Mouse (Mus musculus): ENCODE results near the gene Fancl. TPM values are rescaled to one million over a fixed set of nuclear protein-coding genes. Genes with fewer than 3 reads are reported as not detected.
A peak's percentile ranks its signal among the peaks of the same experiment; 100 is the strongest.
"Not testable (repeated sequence)": the region's sequence is repeated elsewhere in the genome, so short reads cannot be mapped to it uniquely, and the experiment has no call there.

Fancl gene
- total RNA-seq (2021), result 12.5 and 13.3 TPM in 2 replicates
- long read RNA-seq, experiment 1, transcript Fancl-201 (14 exons, 2,724 nt), result major isoform, 6 of 7 reads
- long read RNA-seq, experiment 1, partial matches to known transcripts, result 1 of 7 reads
- long read RNA-seq, experiment 1, other reads (novel, unspliced or antisense), result 0 of 7 reads
- long read RNA-seq, experiment 2, transcript Fancl-201 (14 exons, 2,724 nt), result major isoform, 6 of 8 reads
- long read RNA-seq, experiment 2, partial matches to known transcripts, result 0 of 8 reads
- long read RNA-seq, experiment 2, other reads (novel, unspliced or antisense), result 2 of 8 reads

- DNase-seq, result no peak
These were observed at the start of gene Fancl for GRCm38 (mm10) chr11:26385971-26386370. Fancl (plus strand) TSS chr11:26386135.

DNA sequence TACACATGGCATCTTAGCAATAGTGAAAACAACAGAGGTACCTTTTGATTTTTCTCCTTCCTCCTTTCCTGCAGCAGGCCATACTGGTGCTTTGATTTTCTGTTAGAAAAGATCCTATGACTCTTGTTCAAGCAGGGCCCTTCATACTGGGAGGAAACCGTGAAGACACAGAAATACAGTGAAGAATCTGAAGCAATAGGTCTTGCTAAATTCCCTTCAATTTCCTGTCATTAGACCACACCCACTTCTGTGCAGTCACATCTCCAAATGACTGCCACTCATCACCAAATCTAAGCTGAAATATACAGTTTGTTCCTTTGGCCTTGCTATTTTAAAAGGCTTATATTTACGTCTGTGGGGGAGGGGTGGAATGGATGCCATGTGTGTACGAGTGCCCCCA is 49.1 kb upstream of the Fancl start:
- no peak for DNase-seq

DNA sequence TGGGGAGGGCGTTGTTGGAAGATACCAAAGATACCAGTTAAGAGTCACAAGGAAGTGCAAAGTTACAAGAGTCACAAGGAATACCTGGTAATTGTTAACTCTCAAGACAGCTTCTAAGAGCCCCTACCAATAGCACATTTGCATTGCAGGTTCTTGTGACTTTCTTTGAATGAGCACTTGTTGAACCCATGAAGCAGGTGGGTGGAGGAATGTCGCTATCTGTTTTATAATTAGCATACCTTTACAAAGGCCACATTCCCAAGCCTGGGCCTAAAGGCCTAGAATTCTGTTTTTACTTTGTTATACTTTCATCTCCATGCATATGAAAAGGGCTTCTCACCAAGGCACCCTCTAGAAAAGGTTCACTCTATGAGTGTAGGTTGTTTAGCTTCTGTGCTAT is 15.8 kb upstream of the Fancl start:
- DNase-seq, result not testable (repeated sequence)

DNA sequence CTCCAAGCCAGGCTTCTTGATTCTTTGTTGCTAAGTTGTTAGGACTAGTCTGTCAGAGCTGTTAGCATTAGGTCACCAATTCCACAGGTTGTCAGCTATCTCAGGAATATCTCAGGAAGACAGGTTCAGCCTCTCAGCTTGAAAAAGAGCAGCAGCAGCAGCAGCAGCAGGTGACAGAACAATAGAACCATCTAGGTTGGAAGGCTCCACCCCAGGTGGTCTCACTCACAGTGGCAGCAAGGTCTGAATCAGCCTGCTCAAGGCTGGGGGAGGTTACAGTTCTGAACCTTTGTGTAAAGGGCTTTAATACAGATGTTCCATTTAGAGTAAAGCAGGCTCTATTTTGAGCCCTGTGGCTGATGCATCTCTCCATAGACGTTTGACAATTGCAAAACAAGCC is 14.0 kb upstream of the Fancl start:
- DNase-seq, result not testable (repeated sequence)

DNA sequence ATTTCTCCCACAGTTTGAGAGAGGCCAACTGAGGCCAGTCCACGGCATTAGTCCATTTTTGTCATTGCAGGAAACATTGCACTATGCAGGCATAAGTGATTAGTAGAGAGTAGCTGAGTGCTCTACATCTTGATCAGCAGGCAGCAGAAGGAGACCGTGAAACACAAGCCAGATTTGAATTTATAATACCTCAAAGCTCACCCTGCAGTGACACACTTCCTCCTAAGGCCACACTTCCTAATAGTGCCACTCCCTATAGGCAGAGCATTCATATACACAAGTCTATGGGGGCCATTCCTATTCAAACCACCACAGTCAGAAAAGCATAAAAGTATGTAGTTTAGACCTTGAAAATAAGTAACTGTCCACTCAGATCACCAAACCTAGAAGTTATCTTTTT is 11.8 kb upstream of the Fancl start:
- no peak for DNase-seq

GRCm38 (mm10) chr11:26378074-26378473 is 7.9 kb upstream of the Fancl start:
- DNase-seq, result no peak

DNA sequence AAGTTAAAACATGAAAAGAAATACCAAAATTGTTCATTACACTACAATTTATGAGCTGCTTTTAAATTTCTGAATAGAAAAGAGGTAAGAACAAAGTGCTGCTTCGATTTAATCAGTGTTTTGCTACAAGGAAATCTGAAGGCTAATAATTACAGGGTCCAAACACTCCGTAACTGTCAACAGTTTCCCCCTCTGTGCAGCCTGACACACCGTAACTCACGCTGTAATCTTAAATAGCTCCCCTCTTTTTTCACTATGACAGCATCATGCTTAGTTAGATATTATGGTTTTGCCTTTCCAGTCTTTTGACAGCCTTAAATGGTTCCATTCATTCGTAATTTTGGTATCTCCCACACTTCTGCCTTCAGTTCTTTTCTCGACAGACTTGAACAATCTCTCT is 4.4 kb upstream of the Fancl start:
- DNase-seq, result no peak

GRCm38 (mm10) chr11:26386678-26387077 is 743 bp downstream of the Fancl start:
- no peak for DNase-seq

- DNase-seq, result peak; percentile 95
These were observed 1.2 kb downstream of the Fancl start for GRCm38 (mm10) chr11:26387087-26387611.

- no peak for DNase-seq
These were observed 9.6 kb downstream of the Fancl start for GRCm38 (mm10) chr11:26395561-26395960.

GRCm38 (mm10) chr11:26412972-26413371 is 27.0 kb downstream of the Fancl start:
- DNase-seq, result no peak

DNA sequence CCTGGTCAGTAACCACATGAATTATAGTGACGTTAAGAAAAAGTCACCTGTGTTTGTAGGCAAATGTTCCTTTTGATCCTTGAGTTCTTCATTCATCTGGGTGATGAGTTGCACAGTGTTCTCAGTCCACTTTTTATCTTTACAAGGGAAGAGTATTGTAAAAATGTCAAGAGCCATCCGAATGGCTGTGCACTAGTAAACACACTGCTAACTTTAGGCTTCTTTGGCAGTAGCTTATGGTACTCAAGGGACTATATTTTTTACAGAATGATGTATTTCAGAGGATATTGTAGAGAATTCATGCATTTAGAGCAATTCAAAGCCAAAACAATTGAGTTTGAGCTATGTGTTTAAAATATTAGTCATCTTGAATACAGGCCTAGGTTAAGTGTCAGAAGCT is 35.5 kb downstream of the Fancl start:
- no peak for DNase-seq

DNA sequence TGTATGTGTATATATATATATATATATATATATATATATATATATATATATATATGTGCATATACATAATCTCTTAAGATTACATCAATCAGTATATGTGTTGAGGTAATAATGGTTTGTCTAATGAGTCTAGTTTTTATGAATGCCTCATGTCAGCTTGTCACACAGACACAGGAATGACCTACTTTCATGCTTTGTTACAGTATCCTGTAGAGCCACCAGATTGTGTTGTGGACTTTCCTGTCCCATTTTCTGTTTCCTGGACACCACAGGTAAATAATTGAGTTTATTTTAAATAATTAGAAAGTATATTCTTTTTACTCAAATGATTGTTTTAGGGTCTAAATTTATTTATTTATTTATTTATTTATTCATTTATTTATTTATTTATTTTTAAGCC is 48.3 kb downstream of the Fancl start:
- no peak for DNase-seq

DNA sequence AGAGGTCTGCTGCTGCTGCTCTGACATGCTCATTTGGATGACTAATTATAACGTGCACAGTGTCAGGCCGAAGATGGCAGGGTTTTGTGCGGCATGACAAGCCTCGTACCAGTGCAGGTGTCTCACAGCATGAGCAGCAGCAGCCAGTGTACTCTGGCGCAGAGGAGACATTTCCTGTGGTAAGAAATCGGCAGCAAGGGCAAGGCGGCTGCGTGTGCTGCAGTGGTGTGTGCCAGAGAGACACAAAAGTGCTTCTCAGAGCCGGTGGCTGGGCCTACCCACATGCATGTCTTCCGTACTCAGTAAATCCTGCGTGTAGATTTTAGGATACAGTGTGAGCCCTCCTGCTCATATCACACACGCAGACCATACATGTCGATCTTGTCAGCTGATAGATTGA is 51.9 kb downstream of the Fancl start:
- DNase-seq, result no peak

GRCm38 (mm10) chr11:26441121-26441520 is 55.2 kb downstream of the Fancl start:
- DNase-seq, result no peak

- DNase-seq, result no peak
These were observed 58.4 kb downstream of the Fancl start for GRCm38 (mm10) chr11:26444374-26444773.

- DNase-seq, result no peak
These were observed 63.9 kb downstream of the Fancl start for GRCm38 (mm10) chr11:26449789-26450188.

GRCm38 (mm10) chr11:26450636-26451035 is 64.7 kb downstream of the Fancl start:
- no peak for DNase-seq

GRCm38 (mm10) chr11:26451228-26451627 is 65.3 kb downstream of the Fancl start:
- DNase-seq, result no peak

DNA sequence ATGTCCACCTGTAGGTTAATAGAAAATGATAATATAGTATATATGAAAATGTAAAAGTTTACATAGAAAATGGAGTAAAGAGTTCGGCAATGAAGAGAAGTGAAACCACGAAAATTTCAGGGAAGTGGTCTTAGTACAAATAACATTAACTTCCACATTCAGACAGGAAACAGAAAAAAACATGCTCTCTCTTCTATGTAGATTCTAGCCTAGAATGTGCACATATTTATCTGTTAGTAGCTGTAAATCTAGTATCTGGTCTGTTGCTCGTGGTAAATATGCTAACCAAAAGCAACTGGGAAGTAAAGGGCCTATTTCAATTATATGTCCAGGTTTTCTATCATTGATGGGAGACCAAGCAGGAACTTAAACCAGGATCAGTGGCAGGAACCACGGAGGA is 66.8 kb downstream of the Fancl start:
- no peak for DNase-seq

DNA sequence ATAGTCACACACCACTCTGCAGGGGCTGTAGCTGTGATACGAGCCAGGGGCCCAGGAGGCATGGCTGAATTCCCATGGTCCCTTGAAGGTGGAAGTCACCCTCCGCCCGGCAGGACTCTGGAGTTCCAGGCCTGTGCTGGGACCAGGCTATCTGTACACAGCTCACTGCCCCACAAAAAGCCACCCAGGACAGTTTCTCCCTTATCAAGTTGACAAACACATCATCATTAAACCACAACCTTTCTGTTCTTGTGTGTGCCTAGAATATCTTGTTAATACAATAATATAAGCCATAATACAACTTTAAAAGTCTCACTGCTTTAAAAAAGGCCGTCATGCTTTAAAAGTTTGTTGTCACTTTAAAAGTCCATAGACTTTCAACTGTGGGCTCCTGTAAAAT is 68.1 kb downstream of the Fancl start:
- DNase-seq, result no peak

DNA sequence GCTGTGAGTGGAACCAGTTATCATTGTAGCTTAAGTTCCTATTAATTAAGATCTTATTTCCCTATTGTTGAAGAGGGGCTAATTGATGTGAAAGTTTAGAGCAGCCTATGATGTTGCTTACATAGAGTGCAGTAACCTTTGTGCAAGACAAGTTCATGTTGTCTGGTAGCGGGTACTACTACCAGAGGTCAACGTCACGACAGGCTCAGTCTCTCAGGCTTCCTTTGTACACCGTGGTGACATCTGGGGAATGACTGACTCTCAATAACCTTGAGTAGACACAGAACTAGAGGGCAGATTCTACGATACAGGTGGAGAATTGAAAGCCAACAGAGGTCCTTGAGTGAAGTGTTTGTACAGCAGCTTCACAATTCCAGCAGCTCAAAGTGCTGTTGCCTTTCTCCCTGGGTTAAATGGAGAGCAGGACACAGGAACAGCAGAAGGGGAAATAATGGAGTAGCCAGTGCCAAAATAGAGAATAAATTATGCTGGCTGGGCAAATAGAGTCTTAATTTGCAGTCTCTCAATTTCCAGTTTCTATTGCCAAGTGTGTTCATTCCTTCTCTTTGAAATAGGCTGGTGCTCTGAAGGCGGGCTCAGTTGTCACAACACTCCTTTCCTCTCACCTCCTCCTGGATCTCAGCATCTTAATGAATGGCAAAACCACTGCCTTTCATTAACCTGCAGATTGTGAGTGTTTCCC is 91.3 kb downstream of the Fancl start:
- no peak for DNase-seq

GRCm38 (mm10) chr11:26481691-26482242 is 95.8 kb downstream of the Fancl start:
- DNase-seq, result no peak
